Mouse (Mus musculus) naive thymus-derived CD4-positive, alpha-beta T cell, adult 2 months (primary cell): ENCODE results near the gene Dhx30.
A peak's percentile ranks its signal among the peaks of the same experiment; 100 is the strongest.
"Not testable (repeated sequence)": the region's sequence is repeated elsewhere in the genome, so short reads cannot be mapped to it uniquely, and the experiment has no call there.

Experiments used
- DNase-seq: peaks from one replicate; pipeline ENCODE4 v3.0.0-alpha.2; 2011; ENCODE audit warnings: low read depth

The Dhx30 gene

DNA sequence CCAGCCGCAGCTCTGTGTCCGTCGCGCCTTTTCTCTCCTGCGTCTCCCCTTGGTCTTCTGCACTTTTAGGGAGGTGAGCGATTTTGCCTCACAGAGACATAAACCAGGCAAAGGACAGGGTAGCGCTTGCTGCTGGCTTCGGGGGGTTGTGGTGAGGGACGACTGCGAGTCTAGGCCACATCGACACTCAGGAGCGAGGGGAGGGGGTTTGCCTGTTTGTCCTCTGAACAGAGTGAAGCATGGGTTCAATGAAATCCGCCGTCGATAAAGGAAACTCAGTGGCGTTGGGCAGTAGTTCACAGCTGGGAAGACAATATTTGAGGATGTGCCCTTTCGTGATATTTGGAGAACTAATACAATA, at the start of gene Dhx30:
TSS of gene Dhx30 (minus strand) at position 52 of the 361 bp plus-strand sequence.
- no peak for DNase-seq

DNA sequence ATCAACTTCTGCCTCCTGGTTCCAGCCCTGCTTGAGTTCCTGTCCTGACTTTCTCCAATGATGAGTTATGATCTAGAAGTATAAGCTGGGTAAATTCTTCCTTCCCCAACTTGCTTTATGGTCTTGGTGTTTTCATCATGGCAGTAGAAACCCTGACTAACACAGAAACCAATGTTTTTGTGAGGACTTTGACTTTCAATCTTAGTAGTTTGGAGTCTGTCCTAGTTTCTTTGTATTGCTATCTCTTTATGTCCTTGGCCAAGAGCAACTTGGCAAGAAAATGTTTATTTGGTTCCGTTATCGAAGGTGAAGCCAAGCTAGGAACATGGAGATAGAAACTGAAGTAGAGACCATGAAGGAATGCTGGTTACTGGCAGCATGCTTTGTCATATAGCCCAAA, 45.4 kb upstream of the Dhx30 start:
- DNase-seq = no peak

GRCm38 (mm10) chr9:110162441-110162840, 44.8 kb upstream of the Dhx30 start:
- DNase-seq = no peak

DNA sequence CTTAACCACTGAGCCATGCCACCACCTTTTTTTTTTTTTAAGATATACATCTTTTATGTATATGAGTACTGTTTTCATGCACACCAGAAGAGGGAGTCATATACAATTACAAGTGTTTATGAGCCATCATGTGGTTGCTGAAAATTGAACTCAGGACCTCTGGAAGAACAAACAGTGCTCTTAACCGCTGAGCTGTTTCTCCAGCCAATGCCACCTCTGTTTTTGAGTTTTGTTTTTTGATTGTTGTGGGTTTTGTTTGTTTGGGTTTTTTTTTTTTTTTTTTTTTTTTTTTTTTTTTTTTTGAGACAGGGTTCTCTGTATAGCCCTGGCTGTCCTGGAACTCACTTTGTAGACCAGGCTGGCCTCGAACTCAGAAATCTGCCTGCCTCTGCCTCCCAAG, 42.9 kb upstream of the Dhx30 start:
- not testable (repeated sequence) for DNase-seq

- DNase-seq = no peak
Measured at GRCm38 (mm10) chr9:110159036-110159435, 41.4 kb upstream of the Dhx30 start.

- DNase-seq = no peak
Measured at GRCm38 (mm10) chr9:110148598-110148997, 31.0 kb upstream of the Dhx30 start.

DNA sequence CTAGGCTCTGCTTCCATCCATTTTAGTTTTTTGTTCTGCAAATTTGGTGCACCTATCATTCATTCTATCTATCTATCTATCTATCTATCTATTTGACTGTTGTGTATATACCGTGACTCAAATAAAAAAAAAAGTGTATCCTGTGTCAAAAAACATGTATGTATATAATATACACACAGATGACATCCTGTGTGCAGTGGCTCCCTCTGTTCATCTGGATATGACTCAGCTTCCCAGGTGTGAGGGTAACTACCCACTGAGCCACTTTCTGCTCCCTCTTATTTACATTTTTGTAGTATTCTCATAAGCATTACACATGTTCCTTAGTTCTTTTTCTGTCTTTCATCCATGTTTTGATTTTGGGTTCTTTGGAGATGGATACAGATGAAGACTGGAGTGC, 24.5 kb upstream of the Dhx30 start:
- no peak for DNase-seq

DNA sequence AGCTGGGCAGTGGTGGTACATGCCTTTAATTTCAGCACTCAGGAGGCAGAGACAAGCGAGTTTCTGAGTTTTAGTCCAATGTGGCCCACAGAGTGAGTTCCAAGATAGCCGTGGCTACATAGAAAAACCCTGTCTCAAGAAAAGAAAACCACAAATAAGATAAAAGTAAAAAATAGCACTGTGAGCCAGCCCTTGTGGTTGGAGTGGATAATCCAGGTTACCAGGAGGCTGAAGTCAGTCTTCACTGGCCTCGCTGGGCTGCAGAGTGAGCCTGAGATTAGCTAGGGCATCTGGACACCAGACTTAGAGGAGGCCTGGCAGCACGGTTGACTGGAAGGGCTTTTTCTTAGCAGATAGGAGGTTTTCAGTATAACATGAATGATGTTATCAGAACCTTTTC, 21.5 kb upstream of the Dhx30 start:
- no peak for DNase-seq

DNA sequence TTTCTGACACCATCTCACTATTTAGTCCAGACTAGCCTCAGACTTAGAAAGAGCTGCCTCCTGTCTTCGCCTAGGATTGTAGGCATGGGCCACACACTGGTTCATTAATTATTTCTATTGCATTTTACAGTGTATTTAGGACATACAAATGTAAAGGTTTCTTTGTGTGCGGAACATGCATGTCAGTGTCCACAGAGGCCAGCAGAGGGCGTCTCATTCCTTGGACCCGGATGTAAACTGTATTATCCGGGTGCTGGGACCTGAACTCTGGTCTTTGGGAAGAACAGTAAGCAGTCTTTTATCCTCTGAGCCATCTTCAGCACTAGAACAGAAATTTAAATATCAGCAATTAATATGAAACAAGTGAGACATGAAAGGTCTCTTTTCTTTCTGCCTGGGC, 16.5 kb upstream of the Dhx30 start:
- peak; percentile 33 for DNase-seq

GRCm38 (mm10) chr9:110132921-110133320, 15.3 kb upstream of the Dhx30 start:
- no peak for DNase-seq

DNA sequence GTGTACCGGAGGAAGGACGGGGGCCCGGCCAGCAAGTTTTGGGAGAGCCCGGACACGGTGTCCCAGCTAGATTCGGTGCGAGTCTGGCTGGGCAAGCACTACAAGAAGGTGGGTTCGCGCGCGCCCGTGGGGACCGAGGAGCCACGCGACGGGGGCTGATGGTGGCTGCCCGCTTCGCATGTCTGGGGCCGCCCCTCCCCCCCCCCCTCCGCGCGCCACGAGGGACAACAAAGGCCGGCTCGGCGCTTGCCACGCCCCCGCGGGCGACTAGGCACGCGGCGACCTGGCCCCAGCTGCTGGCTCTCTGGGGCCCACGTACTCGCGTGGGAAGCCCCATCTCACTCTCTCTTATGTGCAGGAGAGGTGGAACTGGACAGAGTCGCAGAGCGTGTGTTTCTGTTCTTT, 14.6 kb upstream of the Dhx30 start:
- DNase-seq = peak; percentile 81

DNA sequence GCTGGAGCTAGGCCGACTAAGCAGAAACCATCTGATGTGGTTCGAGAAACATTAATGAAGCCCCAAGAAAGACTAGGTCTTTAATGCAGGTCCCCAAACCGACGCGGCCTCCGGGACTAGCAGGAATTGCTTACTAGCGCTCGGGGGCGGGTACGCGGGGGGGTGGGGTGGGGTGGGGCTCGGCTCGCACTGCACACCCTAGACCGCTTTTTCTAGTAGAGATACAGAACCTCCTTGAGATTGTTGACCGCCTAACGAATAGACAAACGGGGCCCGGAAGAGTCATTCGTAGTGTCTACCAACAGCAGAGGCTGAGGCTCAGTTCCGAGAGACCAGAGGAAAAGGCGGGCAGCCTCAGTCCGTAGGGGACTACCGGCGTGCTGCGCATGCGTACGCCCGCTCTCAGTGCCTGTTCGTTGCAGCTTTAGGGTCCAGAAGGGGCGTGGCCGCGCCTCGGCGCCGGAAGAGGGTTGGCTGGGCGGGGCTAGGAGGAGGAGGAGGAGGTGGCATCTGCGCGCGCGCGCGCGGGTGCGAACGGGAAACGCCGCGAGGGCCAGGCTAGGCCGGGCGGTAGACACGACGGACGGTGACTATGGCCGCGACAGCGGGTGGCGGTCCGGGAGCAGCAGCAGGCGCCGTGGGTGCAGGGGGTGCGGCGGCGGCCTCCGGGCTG, 14.0 kb upstream of the Dhx30 start:
- DNase-seq = peak; percentile 99

GRCm38 (mm10) chr9:110130896-110131524, 13.4 kb upstream of the Dhx30 start:
- DNase-seq = no peak

DNA sequence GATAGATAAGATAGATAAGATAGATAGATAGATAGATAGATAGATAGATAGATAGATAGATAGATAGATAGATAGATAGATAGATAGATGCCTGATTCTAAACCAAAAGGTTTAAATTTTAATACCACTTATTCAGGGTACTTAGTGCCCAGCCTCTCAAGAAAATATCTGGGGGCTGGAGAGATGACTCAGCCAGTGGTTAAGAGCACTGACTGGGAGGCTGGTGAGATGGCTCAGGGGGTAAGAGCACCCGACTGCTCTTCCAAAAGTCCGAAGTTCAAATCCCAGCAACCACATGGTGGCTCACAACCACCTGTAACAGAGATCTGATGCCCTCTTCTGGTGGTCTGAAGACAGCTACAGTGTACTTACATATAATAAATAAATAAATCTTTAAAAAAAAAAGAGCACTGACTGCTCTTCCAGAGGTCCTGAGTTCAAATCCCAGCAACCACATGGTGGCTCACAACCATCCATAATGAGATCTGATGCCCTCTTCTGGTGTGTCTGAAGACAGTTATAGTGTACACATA, 6.4 kb upstream of the Dhx30 start:
- DNase-seq = not testable (repeated sequence)

DNA sequence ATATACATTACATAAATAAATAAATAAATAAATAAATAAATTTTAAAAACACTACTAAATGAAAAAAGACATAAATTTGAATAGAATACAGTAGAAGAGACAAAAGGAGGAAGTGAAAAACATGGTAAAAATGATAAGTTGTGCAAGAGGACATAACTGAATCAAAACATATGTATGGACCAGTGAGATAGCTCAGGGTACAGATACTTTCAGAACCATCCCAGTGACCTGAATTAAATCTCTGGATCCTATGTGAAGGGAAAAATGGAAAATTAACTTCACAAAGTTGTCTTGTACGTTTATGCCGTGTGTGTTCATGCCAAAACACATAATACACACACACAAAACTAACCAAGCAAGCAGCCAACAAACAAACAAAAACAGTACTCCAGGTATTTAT, 5.7 kb upstream of the Dhx30 start:
- DNase-seq = no peak

GRCm38 (mm10) chr9:110121424-110121823, 3.8 kb upstream of the Dhx30 start:
- no peak for DNase-seq

DNA sequence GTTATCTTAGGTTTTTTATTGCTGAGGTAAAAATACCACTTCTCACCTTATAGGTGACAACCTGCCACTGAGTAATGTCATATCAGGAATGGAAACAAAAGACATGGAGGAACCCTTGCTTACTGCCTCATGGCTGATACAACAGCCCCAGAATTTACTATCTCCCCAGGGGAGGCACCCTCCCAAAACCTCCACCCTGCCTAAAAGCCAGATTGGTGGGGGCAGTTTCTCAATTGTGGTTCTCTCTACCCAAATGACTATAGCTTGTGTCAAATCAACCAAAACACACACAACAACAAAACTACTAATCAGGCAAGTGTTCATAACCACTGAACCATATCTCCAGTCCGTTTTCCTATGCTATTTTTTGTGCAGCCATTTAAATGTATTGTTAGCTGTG, 619 bp upstream of the Dhx30 start:
- DNase-seq = no peak

DNA sequence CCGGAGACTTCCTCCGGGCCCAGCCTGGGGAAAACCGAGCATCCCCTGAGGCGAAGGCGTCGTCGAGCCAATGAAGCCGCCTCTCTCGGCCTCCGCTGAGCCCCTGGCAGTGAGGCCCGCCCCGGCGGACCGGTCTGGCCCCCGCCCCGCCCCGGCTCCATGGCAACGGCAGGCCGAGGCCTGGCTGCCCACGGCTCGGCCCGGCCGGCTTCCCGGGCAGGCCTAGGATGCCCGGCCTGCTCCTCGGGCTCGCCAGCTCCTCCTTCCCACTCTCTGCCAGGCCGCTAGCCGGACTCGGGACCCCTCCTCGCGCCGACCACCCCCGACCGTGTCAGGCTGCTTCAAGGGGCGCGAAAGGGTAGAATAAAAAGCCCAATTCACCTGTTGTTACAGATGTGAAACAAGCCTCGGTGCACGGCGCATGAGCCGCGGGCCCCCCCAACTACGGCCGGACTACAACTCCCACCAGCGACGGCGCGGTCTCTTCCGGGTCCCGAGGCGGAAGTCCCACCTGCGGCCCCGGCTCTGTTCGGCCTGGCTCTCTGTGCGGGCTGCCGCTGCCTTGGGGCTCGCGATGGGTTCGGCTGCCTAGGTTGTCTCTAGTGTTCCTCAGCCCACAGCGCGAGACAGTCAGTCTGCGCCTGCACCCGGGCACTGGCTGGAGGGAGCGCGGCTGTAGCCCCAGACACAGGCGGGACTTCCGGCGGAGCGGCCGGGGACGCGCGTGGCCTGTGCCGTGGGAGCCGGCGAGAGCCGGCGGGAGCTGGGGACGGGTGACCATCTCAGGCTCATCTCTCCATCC, 452 bp downstream of the Dhx30 start, which contains the start of gene Smarcc1:
TSS of gene Smarcc1 (plus strand) at position 732 of the 802 bp plus-strand sequence.
- peak; percentile 84 for DNase-seq

DNA sequence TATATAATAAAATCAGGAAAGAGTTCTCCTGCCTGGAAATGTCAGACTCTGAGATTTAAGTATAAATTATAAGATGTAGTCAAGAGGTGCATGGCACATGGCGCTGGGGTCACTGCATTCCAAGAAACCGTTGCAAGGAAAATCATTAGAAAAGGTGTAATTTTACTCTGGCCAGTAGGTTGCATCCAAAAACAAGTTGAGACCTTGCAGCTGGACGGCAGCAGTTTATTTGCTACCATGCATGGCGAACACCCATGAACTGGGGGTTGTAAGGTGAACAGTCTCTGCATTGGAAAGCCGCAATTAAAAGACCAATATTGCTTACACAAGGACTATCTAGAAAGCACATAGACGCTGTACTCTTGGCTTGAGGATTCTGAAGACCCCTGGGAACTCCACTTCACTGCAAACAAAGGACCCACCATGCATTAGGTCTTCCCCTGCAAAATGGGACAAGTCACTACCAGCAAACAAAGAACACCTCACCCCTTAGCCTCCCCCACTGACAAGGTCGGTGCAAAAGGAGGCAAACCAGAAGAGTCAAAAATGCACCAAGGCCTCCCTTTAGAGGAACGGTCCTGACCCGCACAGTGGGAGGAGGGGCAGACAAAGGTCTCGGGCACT, 1.2 kb downstream of the Dhx30 start:
- no peak for DNase-seq

DNA sequence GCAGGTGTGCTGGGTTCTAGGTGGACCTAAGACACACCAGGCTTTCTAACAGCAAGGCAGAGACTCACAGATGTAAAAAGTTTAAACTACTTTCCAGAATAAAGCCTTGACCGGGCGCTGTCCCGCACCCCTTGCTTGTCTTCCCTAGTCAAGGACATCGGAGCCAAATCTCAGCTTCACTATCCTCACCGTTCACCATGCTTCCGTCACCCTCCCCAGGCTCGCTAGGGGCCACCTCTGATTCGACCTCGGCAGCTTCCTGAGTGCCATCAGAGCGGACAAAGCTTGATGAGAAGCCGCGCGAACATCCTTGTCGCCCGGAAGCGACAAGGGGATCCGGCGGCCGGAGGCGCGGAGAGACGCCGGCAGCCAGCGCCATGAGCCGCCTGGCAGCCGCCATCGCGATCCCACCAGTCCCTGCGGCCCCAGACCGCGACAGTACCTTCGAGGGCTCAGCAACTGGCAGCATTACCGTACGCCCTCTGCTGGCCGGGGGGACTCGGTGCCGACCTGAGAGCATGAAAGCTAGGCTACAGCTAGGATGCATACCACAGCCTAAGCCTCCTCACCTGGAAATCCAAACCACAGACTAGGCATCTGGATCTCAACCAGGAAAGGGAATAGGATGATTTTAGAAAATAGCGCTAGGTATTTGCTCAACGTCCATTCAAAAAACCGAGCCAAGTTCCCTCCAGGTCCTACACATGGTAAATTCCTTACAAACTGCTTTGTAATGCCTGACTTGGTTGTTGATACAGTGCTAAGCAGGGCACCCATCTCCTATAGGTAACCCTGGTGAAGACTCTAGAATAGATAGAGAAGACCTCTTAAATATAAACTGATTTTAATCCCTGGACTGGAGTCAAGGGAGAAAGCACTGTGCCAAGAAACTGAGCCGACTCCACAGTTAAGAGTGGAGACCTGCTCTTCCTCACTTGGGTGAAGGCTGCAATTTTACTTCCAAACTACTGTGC, 16.7 kb downstream of the Dhx30 start:
- DNase-seq = peak; percentile 92

- no peak for DNase-seq
Measured at GRCm38 (mm10) chr9:110097791-110098190, 19.8 kb downstream of the Dhx30 start.
